Mouse (Mus musculus): ENCODE data around the gene Tmem235.

Tmem235 gene

DNA sequence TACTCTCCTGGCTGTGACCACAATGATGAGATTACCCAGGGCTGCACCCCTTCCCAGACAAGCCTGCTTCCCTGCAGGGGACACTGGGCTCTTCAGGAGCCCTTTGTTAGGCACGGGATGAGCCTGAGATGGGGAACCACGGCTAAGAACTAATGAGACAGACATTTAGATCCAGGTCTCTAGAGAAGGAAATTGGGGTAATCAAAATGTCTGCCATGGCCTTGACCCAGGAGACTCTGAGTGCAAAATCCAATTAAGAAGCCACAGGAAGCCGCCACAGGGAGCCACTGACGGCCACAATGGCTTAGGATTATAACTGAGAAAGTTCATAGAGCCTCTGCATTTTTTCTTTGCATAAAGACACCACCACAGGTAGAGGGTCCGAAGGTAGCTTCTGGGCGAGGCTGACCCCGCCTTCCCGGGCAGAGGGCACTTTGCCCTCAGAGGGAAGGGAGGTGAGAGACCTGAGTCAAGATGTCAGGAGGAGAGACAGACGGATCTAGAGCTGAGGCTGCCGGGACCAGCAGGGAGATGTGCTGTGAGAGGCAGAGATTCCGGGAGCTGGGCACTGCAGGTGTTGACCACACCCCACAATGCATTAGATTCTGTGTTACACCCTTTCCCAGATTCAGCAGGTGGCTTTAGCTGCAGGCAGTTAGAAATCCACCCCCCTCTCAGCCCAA lies 2.8 kb downstream of the Tmem235 start:
- in situ Hi-C loops (cut with MboI; ENCODE audit: low sequenced_read_pairs) = loop anchor here (10.0 to 25.0 kb wide), 2 partner anchors 231 to 349 kb away; no protein-coding TSS in a partner anchor

GRCm38 (mm10) chr11:117864805-117865204 lies 4.3 kb downstream of the Tmem235 start:
- in situ Hi-C loops (cut with MboI; ENCODE audit: low sequenced_read_pairs) = loop anchor here (10.0 to 25.0 kb wide), 2 partner anchors 230 to 347 kb away; no protein-coding TSS in a partner anchor

DNA sequence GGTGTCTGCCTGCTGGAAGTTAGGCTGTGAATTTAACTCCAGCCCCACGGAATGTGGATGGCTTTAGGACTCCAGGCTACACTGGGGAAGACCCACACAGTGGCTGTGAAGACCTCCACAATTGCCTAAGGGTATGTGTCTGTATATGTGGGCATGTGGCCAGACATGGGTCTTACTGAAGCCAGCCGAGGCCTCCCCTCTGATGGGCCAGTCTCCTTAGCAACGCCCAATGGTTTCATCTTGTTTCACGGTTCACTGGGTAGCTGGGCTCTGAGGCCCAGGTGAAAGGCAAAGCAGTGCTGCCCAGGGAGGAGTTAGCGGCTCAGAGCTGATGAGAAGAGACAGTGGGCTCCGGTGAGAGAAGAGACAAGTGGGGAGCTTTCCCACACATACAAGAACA lies 5.4 kb downstream of the Tmem235 start:
- in situ Hi-C loops (cut with MboI; ENCODE audit: low sequenced_read_pairs) = loop anchor here (10.0 to 25.0 kb wide), 2 partner anchors 229 to 346 kb away; no protein-coding TSS in a partner anchor

DNA sequence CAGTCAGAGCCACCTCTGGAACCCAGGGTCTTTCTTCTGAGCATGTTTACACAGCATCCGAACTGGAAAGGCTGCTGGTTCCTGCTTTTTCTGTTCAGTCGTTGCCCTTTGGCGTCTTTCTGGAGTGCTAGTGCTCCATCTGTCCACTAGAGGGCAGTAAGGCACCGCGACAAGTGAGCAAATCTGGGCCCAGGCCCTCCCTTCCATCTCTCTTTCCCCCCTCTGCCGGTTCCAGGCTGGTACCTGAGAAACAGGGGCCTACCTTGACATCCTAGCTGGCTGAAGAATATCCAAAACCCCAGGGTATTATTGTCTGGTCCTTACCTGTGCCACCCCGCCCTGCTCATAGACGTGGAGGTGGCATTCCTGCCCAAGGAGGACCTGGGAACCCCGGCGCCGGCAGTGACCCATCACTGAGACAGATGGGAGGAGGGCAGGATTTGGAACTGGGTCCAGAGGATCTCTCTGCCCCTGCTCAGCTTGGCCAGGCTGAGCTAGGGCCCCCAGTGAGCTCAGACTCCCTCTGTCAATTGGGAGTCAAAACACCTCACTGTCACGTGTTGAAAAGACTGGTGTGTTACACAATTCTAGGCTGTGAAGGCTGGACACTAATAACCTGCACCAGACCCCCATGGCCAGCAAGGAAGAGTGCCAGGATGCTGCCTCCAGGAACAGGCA lies 10.3 kb downstream of the Tmem235 start:
- in situ Hi-C loops (cut with MboI; ENCODE audit: low sequenced_read_pairs) = loop anchor here (10.0 to 25.0 kb wide), 2 partner anchors 94 to 341 kb away; no protein-coding TSS in a partner anchor

DNA sequence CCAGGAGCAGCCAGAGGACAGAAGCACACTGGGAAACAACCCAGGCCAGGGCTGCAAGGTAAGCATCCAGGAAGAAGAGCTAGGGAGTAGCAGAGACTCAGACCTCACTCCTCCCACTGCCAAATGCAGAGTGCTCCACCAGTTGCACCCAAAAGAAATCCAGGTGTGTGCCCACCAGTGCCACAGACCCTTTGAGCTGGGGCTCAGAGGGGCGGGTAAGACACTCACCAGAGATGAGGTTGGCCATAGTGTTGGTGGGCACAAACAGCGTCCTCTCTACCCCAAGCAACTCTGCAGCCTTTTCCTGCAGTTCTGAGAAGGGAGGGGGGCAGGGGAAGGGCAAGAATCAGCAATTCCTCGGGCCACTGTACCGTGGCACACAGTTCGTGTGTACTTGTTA lies 10.8 kb downstream of the Tmem235 start:
- in situ Hi-C loops (cut with MboI; ENCODE audit: low sequenced_read_pairs) = loop anchor here (10.0 to 25.0 kb wide), 2 partner anchors 93 to 341 kb away; no protein-coding TSS in a partner anchor

GRCm38 (mm10) chr11:117871911-117872584 lies 11.5 kb downstream of the Tmem235 start:
- in situ Hi-C loops (cut with MboI; ENCODE audit: low sequenced_read_pairs) = loop anchor here (10.0 to 25.0 kb wide), 2 partner anchors 93 to 340 kb away; no protein-coding TSS in a partner anchor

DNA sequence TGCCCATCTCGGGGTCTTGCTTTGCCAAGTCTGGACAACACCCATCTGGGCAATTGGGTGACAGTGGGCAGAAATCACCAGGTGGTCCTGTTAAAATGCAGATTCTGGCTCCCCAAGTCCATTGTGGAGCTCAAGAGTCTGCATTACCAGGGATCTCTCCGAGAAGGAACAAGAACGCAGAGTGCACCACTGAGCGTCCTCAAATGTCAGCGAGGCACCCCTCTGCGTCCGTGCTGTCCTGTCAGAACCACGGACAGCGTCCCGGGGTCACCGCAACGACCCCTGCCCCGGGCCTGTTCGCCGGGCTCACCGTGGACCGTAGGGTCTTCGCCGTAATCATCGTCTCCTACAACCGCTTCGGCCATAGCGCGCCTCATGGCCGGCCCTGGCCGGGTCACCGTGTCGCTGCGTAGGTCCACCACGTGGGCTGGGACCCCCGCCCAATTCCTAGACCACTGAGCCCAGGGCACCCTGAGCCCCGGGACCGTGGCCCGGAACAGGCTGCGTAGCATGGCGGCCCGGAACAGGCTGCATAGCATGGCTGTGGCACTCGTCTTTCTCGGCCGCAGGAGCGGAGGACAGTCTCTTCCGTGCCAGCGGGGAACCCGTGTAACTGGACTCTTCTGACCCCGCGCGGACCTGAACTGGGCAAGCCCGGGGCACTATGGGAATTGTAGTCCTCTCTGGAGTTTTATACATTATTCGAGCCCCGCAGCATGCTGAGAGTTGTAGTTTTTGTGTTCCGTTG lies 12.5 kb downstream of the Tmem235 start, which contains the start of gene Tha1:
Tha1 (minus strand) TSS at position 621 of the 748 bp plus-strand sequence.
- in situ Hi-C loops (cut with MboI; ENCODE audit: low sequenced_read_pairs) = loop anchor here (10.0 to 25.0 kb wide), 2 partner anchors 92 to 339 kb away; no protein-coding TSS in a partner anchor

DNA sequence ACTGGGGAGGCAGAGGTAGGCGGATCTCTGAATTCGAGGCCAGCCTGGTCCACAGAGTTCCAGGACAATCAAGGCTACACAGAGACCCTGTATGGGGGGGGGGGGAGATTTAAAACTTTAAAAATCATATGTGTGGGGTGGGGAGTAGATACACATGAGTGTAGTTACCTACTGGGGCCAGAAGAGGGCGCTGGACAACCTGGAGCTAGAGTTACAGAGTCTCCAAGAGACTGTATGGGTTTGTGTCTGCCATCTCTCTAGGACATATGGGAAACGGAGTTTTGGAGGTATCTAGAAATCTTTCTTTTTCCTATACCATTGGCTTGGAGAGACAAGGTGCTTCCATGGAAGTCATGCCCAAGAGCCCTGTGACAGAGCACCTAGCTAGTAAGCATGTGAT lies 13.9 kb downstream of the Tmem235 start:
- in situ Hi-C loops (cut with MboI; ENCODE audit: low sequenced_read_pairs) = loop anchor here (10.0 to 25.0 kb wide), 2 partner anchors 90 to 338 kb away; no protein-coding TSS in a partner anchor

DNA sequence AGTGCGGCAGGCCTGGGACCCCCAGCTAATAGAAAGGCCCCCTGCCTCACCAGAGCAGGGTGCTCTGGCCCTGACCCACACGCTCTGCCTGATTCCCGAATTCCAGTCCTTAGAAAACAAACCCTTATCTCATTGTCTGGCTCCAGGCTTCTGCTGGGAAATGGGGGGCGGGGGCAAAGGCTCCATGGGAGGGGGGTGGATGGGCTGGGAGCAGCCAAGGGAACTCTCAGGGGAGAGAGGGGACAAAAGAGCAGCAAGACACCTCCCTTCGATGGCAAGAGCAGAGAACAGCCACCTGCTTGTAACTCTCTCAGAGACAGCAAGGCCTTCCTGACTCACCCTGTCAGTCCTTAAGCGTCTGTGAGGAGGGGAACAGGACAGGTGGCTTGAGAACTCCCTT lies 15.1 kb downstream of the Tmem235 start:
- in situ Hi-C loops (cut with MboI; ENCODE audit: low sequenced_read_pairs) = loop anchor here (10.0 kb wide), 1 partner anchor 89 kb away; no protein-coding TSS in a partner anchor

DNA sequence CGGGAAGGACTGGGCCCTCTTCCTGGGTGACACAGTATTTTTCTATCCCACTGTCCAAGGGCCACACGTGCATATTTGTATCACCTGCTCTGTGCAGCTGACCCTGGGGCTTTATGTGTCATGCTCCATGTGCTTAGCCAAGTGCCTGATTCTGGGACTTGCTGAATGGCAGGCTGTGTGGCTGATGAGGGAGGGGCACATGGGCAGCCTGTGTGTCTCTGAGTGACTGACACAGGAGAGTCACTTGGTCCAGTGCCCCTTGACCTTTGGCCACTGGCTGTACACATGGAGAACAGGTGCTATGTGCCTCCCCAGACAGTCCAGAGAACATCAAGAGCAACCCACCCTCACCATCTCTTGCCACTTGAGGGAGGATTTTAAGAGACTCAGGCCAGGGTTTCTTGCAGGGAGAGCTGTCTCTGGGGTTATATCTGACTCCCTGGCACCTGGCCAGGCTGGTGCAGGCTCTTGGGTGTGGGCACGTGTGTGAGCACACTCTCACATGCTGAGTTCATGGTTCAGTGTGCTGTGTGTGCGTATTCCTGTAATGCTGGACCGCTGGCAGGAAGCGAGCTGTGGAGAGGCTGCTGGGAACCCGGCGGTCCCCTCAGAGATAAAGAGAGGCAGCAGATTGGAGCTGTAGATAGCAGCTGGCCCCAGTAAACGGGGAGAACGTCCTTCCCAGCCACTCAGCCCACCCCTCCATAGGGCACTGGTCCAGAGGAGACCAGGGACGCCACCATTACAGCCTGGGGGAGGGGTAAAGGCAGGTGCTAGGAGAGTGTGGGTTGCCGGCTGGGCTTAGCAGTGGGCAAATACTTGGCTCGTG lies 17.6 kb downstream of the Tmem235 start:
- in situ Hi-C loops (cut with MboI; ENCODE audit: low sequenced_read_pairs) = loop anchor here (10.0 kb wide), 1 partner anchor 87 kb away; no protein-coding TSS in a partner anchor

GRCm38 (mm10) chr11:117878892-117879291 lies 18.3 kb downstream of the Tmem235 start:
- in situ Hi-C loops (cut with MboI; ENCODE audit: low sequenced_read_pairs) = loop anchor here (10.0 kb wide), 1 partner anchor 86 kb away; no protein-coding TSS in a partner anchor

- in situ Hi-C loops (cut with MboI; ENCODE audit: low sequenced_read_pairs) = loop anchor here (10.0 kb wide), 1 partner anchor 85 kb away; no protein-coding TSS in a partner anchor
These were observed 19.1 kb downstream of the Tmem235 start for GRCm38 (mm10) chr11:117879676-117880075.

DNA sequence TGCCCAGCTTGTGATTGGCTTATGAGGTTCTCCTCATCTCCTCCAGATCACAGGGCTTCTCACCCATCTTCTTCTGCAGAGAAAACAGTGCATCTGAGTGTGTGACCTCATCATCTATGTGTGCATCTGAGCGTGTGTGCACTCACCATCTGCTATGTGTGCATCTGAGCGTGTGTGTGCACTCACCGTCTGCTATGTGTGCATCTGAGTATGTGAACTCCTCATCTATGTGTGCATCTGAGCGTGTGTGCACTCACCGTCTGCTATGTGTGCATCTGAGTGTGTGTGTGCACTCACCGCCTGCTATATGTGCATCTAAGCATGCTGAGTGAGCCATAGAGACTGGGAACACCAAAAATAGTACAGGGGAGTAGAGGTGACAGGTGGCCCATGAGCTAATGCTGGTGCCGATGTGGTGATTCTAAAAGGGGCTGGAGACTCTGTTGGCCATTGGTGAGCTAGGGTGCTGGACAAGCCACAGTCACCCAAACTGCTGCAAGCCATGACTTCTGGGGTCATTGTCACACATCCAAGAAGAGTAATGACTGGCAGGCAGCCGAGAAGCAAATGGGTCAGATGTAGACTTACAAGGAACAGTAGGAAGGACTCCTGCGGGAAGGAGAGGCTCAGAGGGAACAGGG lies 19.9 kb downstream of the Tmem235 start:
- in situ Hi-C loops (cut with MboI; ENCODE audit: low sequenced_read_pairs) = no loop called here

DNA sequence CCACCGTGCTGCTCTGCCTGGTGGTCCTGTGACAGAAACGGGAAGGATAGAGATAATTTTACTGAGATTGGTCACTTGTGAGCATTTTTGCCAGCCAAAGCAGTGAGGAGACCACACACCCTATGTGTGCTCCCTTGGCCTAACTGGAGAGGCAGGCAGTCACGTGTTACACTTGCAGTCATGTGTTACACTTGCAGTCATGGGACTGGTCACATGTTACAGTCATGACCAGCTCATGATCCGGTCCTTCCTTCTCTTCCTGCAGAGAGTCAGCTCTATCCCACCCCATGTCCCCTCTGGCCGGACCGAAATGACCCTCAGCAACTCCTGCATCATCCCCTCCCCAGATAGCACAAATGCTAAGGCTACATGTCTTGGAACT lies 20.4 kb downstream of the Tmem235 start:
- in situ Hi-C loops (cut with MboI; ENCODE audit: low sequenced_read_pairs) = no loop called here

DNA sequence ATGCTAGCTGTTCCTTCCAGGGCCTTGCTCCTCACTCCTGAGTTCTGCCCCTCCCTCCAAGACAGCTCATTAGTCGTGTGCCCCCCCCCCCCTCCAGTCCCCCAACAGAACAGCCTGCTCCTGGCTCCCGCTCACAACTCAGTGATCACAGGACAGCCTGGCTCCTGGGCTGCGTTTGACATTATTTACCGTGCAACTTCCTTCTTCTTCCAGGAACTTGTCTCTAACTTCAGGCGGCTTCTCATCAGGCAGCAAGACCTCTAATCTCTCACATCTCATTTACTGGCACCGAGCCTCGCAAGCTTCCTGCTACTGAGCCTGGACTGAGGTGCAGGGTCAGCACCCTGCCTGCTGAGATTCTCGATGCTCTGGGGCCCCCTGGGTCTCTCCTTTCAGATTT lies 21.2 kb downstream of the Tmem235 start:
- in situ Hi-C loops (cut with MboI; ENCODE audit: low sequenced_read_pairs) = no loop called here

DNA sequence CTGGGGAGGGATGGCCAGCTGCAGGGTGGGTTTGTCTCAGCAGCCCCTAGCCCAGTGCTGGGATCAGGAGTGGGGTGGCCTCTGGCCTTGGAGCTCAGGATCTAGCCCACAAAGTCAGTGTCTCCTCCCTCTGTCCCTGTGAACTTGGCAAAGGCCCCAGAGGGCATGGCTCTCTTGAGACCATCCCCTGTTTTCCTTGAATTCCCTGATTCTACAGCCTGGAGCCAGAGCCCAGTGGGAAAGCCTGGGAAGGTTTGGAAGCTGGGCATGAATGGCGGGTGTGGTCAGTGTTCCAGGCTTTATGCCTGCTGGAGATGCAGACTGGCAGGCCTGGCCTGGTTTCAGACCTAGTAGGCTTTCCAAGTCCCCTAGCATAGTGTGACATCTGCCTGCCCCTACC lies 21.7 kb downstream of the Tmem235 start:
- in situ Hi-C loops (cut with MboI; ENCODE audit: low sequenced_read_pairs) = no loop called here

- in situ Hi-C loops (cut with MboI; ENCODE audit: low sequenced_read_pairs) = no loop called here
These were observed 25.4 kb downstream of the Tmem235 start for GRCm38 (mm10) chr11:117886000-117886399.

DNA sequence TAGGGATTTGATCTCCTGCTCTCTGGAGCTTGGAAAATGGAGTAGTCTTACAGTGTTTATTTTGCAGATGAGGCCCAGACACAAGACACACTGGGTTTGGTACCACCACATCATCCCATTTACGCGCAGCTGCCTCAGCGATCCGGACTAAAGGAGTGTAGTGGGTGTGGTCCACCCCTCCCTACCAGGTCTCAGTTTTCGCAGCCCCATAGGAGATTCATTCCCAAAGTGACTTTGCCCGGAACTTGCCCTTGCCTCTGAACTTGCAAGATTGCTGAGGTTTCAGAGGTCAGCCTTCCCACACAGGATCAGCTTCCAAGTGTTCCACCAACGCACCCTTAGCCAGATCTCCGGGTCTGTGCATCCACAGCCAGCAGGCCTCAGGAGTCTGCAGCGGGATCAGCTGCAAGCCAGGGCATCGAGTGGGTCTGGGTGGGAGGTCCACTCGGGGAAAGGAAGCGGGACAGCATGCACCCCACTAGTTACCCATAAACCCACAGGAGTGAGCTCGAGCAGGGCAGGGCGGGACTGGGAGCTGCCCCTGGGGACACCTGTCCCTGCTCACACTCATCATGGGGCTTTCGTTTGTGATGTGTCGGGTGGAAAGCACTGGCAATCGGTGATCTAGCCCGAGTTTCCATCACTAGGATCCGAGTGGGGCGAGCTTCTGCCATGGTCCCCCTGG lies 27.8 kb downstream of the Tmem235 start:
- in situ Hi-C loops (cut with MboI; ENCODE audit: low sequenced_read_pairs) = no loop called here
